Comparison of ENCODE assay signal across 12 mouse cellular contexts in the genomic region with DNA sequence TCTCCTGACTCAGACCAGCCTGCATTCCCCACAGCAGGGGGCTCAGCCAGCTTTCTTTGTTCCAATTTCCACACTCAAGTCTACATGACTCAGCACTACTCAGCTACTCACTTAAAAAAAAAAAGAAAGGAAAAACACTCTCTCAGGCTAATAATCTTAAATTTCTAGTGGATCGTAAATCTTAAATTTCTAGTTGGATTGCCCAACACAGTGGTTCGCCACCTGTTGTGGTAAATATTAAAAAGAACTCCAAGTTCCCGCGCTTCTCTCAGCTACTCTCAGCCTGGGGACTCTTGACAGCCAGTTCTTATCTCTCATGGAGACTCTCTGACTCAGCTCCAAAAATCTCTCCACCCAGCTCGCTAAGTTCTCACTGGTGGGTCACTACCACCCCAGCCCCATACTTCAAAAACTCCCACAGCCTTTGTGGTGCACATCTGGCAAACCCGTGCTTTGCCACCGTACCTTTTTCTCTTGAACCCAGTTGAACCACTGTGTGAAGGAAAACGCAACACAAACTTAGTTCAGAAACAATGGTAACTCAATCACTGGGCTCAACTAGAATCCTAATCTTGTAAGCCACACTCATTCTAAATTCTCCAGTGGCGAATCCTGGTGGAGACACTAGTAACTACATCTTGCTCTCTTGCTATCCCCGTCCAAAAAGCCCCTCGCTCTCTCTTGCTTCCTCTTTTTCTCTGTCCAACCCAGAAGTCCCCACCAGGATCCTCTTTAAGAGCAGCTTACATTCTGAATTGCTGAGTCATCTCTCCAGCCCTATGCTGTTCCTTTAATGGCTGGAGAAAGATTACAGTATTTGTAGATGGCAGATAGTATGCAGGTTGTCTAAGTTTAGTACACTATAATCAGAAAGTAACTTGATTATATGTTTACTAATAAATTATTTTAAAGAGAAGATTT. TPM values are rescaled to one million over a fixed set of nuclear protein-coding genes. Genes with fewer than 3 reads are reported as not detected.
DNase-seq lines count a peak whose midpoint lies in the region; ATAC-seq and TF ChIP-seq lines count a peak whose summit lies in the region.
"Had no signal": no experiment of that assay in that cellular context is flagged by ENCODE, and none has a peak within 500 bp of the region (broad histone marks: within the 10 kb centered on the region; RNA-seq: fewer than 3 reads in every experiment).

No protein-coding gene starts in this region.

- no peak overlapping the region for H3K4me2 ChIP-seq in heart, postnatal 0 days (ENCODE audit: low read depth, low read length)
- no peak overlapping the region for H3K4me2 ChIP-seq in midbrain, embryonic 11.5 days
- H3K4me2 ChIP-seq: embryonic facial prominence, embryonic 12.5 days had no signal

- no peak for ATAC-seq in heart, postnatal 0 days (ENCODE audit: insufficient read depth, low read depth)
- no peak for ATAC-seq in midbrain, embryonic 11.5 days (ENCODE audit: low FRiP score)
- ATAC-seq: forebrain, embryonic 16.5 days had no signal

- peaks cover 9% of the 10 kb centered on the region; the same call in 1 of the 2 replicates for H3K4me1 ChIP-seq in heart, postnatal 0 days (ENCODE audit: control insufficient read depth, insufficient read depth)
- no peaks in the 10 kb centered on the region for H3K4me1 ChIP-seq in midbrain, embryonic 11.5 days (ENCODE audit: control insufficient read depth, insufficient read depth, low read length)
- H3K4me1 ChIP-seq: embryonic facial prominence, embryonic 12.5 days had no signal

- H3K36me3 ChIP-seq in heart, postnatal 0 days (replicated peaks; ENCODE audit: control insufficient read depth, insufficient read depth, low read length) = no peaks in the 10 kb centered on the region
- H3K36me3 ChIP-seq in midbrain, embryonic 11.5 days (ENCODE audit: control insufficient read depth, insufficient read depth, low read length) = no peaks in the 10 kb centered on the region
- H3K36me3 ChIP-seq: embryonic facial prominence, embryonic 12.5 days had no signal

- peak overlapping the region; percentile 23 for H3K27ac ChIP-seq in heart, postnatal 0 days (ENCODE audit: low read depth)
- no peak overlapping the region for H3K27ac ChIP-seq in midbrain, embryonic 11.5 days (ENCODE audit: low read depth, low read length)
- H3K27ac ChIP-seq: embryonic facial prominence, embryonic 12.5 days had no signal

- 63% methylated on average over 11 of the region's 11 CpGs for WGBS in heart, postnatal 0 days
- WGBS in midbrain, embryonic 11.5 days = 80% methylated on average over 11 of the region's 11 CpGs

- H3K27me3 ChIP-seq in heart, postnatal 0 days (ENCODE audit: control insufficient read depth, insufficient read depth, low read length) = no peaks in the 10 kb centered on the region
- no peaks in the 10 kb centered on the region for H3K27me3 ChIP-seq in midbrain, embryonic 11.5 days (ENCODE audit: control insufficient read depth, insufficient read depth, low read length)
- H3K27me3 ChIP-seq: embryonic facial prominence, embryonic 12.5 days had no signal

- TF ChIP-seq CTCF in heart, postnatal 0 days (IDR thresholded peaks at IDR 0.05; ENCODE audit: low read depth) = 0 out of 2 replicates have a peak, but pooled peaks have one; percentile 10

- peak; percentile 32 for DNase-seq in embryo, embryonic 10.5 days (ENCODE audit: low spot score)
- DNase-seq in embryo, embryonic 9.5 days (ENCODE audit: extremely low spot score) = no peak
- DNase-seq in 3134 (ENCODE audit: extremely low read depth, insufficient read length, low spot score) = peak; percentile 39
- DNase-seq in Muller cell, postnatal 12 days (ENCODE audit: inconsistent ontology term) = peak; percentile 59
- no peak for DNase-seq in heart, postnatal 0 days (ENCODE audit: low spot score)
- DNase-seq in layer of hippocampus, postnatal 25 days (ENCODE audit: extremely low spot score in 1 of 2, low spot score in 1 of 2) = no peak
- no peak for DNase-seq in testis, postnatal 14 days (ENCODE audit: low spot score)
- no peak for DNase-seq in midbrain, embryonic 11.5 days (ENCODE audit: low spot score, missing footprints)
- DNase-seq: lung, postnatal 14 days; retina, postnatal 1 day had no signal

- no peak overlapping the region for H3K9ac ChIP-seq in heart, postnatal 0 days (replicated peaks; ENCODE audit: low read depth, low read length)
- no peak overlapping the region for H3K9ac ChIP-seq in midbrain, embryonic 11.5 days (ENCODE audit: low read length)
- H3K9ac ChIP-seq: embryonic facial prominence, embryonic 12.5 days had no signal

- no peak overlapping the region for H3K4me3 ChIP-seq in heart, postnatal 0 days (ENCODE audit: low read depth, low read length)
- no peak overlapping the region for H3K4me3 ChIP-seq in midbrain, embryonic 11.5 days (ENCODE audit: low read depth, low read length)
- H3K4me3 ChIP-seq: embryonic facial prominence, embryonic 12.5 days had no signal

- H3K9me3 ChIP-seq in heart, postnatal 0 days (replicated peaks; ENCODE audit: control insufficient read depth, low read length) = peaks cover 4% of the 10 kb centered on the region; the same call in 1 of the 2 replicates
- H3K9me3 ChIP-seq in midbrain, embryonic 11.5 days (ENCODE audit: control insufficient read depth, low read length) = no peaks in the 10 kb centered on the region
- H3K9me3 ChIP-seq: embryonic facial prominence, embryonic 12.5 days had no signal

- no peak for TF ChIP-seq EP300 in heart, postnatal 0 days (IDR thresholded peaks at IDR 0.05; ENCODE audit: low read depth)

RNA-seq across cellular contexts. Expression of gene Sec24d, which starts 10.8 kb away (rescaled TPM):
- 72.0 and 78.6 TPM in 2 replicates for total RNA-seq in heart, postnatal 0 days (2014; rRNA removed; ENCODE audit: low replicate concordance)
- 45.4 and 48.8 TPM in 2 replicates for polyA plus RNA-seq in heart, postnatal 0 days (2015; fragmentation: Nextera tagmentation; extraction: Ambion mirVana)
- total RNA-seq in layer of hippocampus, postnatal 25 days (2021) = 10 to 100 TPM; 20.7 to 23.4 TPM
- 21.5 and 25.7 TPM in 2 replicates for polyA plus RNA-seq in midbrain, embryonic 11.5 days (2014; fragmentation: Nextera tagmentation; extraction: Ambion mirVana)

RNA-seq across cellular contexts. Expression of gene Synpo2, which starts 20.5 kb away (rescaled TPM):
- total RNA-seq in heart, postnatal 0 days (2014; rRNA removed; ENCODE audit: low replicate concordance) = 8.2 and 17.9 TPM in 2 replicates
- polyA plus RNA-seq in heart, postnatal 0 days (2015; fragmentation: Nextera tagmentation; extraction: Ambion mirVana) = 13.0 and 14.7 TPM in 2 replicates
- 1 to 10 TPM; 2.8 to 3.3 TPM for total RNA-seq in layer of hippocampus, postnatal 25 days (2021)
- 4.8 and 5.2 TPM in 2 replicates for polyA plus RNA-seq in midbrain, embryonic 11.5 days (2014; fragmentation: Nextera tagmentation; extraction: Ambion mirVana)

Comparison
In these comparisons a context has a peak if more than half of its experiments do, and no peak if none do; other contexts are left out.
1. DNase-seq: peak in embryo, embryonic 10.5 days (single experiment), 3134 (single experiment) and Muller cell, postnatal 12 days (single experiment); none in embryo, embryonic 9.5 days (single experiment), heart, postnatal 0 days (single experiment), layer of hippocampus, postnatal 25 days (0 of 2), testis, postnatal 14 days (single experiment) and midbrain, embryonic 11.5 days (single experiment).